Mouse (Mus musculus) left cerebral cortex, adult 18-20 months (tissue): ENCODE measurements around the gene Uts2b. TPM values are rescaled to one million over a fixed set of nuclear protein-coding genes. Genes with fewer than 3 reads are reported as not detected.
A peak's percentile ranks its signal among the peaks of the same experiment; 100 is the strongest.

Experiments used
- DNase-seq, 2 experiments: peaks; one replicate each; pipeline ENCODE4 v3.0.0; 2021 to 2022; ENCODE audit warnings: low spot score in 2 of 2, mixed read lengths in 1 of 2
- long read RNA-seq, 2 experiments: library from polyadenylated mRNA; stranded (forward); transcript quantifications; one replicate each; pipeline ENCODE4 v2.0.0; 2021
- total RNA-seq, 2 experiments: library from RNA; stranded (reverse); gene quantifications; 2 replicates each; pipeline ENCODE4 v1.2.3; 2021

The Uts2b gene
- total RNA-seq: not detected
- long read RNA-seq, experiment 1: 0 reads
- long read RNA-seq, experiment 2: 0 reads

DNA sequence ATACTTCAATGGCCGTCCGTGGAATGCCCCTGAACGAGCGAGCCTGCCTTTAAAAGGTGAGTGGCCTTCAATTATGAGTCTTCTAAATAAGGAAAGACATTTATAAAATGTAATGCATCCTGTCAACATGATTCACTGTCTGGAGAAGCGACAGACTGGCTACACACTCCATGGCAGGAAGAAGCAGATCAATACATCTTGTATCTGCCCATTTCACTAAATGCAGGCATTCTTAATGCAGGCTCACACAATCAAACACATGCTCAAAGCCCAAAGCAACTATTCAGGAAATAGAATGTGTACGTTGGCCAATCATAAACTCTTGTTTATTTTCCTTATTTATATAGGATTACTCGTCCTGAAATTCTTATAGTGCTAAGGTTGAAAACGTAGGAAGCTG is at the start of gene Uts2b:
Uts2b (minus strand) TSS at position 49 of the 400 bp plus-strand sequence.
- DNase-seq: no peak

DNA sequence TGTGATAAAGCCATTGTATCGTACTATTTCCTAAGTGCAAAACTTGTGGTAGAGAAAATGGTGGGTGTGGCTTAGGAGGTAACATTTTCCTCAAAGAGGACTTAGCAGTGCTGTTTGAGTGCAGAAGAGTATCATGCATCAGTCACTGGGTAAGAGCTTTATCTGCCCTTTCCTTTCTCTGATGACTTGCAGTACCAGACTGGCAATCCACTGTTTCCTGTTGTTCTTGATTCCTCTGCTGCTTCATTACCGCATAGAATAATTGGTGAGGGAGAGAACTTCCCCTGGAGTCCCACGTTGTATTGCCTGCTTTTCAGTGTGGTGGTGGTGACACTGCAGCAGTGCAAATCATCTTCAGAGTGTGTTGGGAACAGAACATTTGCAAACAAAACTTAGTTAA is 47.6 kb upstream of the Uts2b start:
- DNase-seq: no peak

DNA sequence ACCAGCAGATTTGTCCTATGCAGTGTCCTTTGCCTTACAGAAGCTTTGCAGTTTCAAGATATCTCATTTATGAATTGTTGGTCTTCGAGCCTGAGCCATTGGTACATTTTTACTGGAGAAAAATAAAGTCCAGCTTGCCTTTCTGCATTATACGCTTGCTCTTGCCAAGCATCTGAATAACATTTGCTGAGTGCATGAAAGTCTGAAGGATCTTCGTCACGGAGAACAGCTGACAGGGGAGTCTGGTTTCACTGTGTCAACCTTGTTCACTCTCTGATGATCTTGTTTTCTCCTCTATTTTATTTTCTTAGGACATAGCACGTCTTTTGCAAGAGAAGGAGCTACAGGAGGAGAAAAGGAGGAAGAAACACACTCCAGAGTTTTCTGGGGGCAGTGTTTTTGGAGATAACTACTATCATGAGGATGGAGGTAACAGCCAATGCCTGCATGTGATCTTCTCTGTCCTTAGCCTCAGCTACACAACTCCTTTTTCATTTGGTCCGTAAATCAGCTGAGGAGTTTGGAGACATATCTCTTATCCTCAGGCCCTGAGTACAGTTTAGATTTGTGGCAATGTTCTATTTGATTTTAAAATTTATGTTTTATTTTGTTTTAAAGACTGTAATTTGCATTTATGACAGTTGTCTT is 47.0 kb upstream of the Uts2b start:
- DNase-seq: no peak

DNA sequence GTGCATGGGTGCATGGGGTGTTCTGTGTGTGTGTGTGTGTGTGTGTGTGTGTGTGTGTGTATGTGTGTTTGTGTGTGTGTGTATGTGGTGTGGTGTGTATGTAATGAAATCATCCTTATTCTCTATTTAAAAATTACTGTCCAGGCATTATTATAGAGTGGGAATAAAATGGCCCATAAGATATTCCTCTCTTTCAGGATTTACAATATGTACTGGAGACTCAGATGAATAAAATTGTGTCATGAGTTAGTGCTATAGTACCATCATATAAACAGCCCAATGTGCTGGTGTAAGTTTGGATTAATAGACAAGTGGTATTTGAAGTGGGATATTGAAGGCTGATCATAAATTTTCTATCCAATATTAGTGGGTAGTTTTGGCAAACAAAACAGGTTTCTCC is 34.1 kb upstream of the Uts2b start:
- no peak for DNase-seq

DNA sequence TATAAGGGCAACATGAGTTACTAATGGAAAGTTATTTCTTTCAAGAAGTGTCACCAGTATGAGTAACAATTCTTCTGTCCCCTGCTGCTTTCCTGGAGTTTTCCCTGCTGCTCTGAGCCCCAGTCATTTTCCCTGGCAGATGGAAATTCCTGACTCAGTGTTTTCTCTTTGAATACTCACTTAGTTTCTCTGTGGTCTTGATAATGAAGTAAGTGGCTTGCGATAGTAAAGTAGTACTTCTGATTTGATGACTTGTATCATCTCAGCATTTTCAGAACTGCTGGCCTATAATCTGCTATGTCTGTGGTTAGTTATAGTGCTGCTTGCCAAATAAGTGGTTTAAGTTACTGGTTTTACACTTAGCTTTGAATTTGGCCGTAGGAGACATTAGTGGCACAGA is 31.5 kb upstream of the Uts2b start:
- DNase-seq: no peak

DNA sequence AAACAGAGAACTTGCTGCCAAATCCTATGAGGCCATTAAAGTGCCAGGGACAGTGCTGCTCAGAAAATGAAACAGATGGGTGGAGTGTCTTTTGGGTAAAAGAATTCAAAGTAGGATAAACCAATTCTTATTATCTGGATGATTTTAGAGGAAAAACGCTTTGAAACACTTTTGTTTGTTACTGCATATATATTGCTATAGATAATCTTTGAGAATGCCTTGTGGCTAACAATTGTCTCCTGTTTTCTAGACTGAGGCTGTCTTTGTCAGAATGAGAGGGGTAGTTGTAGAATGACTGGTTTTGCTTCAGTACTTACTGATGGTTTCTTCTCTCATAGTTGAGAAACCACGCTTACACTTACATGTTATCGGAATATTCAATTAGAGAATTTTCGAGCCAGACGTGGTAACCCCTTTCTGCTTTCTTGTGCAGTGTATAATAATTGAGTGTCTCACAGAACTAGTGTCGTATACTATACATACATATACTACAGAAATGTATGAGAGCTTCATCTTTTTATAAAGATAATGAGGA is 29.7 kb upstream of the Uts2b start:
- DNase-seq: no peak

DNA sequence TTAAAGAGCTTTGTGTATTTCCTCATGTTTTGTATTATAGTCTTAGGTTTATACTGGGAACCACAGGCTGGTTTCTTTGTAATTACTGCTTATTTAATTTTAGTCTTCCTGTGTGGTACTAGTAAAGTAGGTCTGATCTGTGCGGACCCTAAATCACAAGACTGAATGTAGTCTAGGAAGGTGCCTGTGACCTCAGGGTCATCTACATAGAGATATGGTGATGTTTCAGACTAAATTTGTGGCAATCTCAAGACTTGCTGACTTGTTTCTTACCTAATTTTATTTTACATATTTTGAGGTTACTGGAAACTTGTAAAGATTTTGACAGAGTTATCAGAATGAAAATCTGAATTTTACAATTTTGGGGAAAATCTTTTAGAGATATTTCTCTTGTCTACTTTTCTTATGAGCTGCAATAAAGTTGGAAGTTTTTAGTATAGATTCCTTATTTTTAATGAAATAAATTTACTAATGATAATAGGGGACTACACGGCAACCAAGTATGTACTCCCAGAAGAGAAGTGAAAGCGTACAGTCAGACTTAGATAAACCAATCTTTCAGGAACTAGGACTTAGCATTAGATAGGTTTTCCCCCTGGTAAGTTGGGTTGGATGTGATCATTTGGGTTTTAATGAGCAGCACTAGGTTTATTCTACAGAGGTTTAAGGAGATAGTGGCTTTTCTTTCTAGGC is 29.1 kb upstream of the Uts2b start:
- no peak for DNase-seq

DNA sequence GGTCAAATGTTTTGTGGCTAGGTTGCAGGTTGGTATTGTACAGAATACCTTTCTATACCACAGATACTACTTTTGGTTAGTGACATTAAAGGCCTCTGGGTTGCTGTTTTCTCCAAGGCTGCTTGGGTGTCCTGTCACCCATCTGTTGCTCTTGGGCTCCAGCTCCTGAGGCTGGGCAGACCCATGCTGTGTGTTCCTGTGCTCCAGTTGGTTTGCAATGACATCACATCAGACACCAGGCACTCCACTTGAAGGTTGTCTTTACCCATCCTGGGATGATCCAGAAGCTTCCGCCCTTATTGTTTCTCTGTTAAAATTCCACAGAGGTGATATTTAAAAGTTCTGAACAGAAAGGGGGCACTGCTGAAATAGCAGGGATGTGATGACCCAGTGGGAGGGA is 26.9 kb upstream of the Uts2b start:
- DNase-seq: no peak

DNA sequence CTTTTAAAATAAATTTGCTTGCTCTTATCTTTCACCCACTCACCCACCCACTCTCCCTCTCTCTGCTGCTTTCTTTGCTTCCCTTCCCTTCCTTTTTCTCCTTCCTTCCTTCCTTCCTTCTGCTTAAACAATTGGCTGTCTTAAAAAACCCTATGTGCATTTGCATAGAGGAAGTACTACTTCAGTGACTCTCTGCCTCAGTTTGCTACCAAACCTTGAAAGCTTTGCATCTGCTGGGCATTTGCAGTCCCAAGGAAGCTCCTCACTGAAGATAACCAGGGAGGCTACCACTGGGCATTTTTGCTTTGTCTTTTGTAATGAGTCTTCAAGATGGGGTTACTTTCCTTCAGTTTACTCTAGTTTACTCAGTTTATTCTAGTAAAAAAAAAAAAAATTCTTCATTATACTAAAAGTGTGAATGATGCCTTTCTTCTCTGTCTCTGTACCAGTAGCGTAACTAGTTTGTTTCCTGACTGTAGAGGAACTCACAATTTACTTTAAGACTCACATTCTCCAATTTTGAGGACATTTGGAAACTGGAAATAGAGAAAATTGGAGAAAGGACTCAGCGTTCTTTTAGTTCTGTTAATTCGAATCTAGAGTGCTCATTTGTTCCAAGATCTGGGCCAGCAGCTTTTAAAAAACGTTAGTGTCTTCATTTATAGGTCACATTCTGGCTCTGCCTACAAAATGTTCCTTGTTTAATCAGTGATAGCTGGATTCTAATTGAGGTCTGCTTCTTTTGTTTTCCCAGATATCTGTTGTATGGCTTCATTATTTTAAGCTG is 25.4 kb upstream of the Uts2b start:
- DNase-seq: no peak

DNA sequence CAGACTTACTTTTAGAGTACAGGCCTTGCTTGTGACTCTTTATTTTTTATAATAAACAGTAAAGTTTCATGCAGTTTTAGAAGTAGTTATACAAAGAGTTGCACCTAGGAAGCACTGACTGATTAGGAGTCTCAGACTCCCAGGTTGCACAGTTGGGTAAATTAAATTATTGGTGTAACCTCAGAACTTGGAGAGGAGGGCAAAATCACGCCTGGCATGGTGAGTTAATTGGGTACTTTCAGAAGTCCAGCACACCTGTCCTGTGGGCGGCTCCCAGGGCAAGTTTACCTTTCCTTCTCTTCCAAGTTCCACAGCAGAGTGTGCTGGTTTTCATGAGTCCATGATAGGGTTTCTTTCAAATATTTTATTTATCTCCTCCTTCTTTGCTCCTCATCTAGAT is 21.8 kb upstream of the Uts2b start:
- DNase-seq: no peak

DNA sequence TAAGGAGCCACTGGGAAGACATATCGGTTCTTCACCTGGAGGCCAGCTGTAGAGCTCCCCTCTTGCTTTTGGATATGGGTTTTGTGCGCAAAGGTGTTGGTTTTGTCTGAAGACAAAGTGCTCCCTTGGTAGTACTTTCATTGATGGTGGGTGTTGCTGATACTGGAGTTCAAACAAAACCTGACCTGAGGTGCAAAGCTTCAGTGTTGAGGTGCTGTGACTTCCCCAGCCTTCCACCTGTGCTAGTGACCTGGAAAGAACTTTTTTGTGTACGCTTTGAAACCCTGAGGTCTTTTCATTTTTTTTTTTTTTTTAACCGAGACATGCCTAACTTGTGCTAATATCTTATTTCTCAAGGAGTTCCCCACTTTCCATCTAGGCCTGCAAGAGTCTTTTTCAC is 20.3 kb upstream of the Uts2b start:
- no peak for DNase-seq

DNA sequence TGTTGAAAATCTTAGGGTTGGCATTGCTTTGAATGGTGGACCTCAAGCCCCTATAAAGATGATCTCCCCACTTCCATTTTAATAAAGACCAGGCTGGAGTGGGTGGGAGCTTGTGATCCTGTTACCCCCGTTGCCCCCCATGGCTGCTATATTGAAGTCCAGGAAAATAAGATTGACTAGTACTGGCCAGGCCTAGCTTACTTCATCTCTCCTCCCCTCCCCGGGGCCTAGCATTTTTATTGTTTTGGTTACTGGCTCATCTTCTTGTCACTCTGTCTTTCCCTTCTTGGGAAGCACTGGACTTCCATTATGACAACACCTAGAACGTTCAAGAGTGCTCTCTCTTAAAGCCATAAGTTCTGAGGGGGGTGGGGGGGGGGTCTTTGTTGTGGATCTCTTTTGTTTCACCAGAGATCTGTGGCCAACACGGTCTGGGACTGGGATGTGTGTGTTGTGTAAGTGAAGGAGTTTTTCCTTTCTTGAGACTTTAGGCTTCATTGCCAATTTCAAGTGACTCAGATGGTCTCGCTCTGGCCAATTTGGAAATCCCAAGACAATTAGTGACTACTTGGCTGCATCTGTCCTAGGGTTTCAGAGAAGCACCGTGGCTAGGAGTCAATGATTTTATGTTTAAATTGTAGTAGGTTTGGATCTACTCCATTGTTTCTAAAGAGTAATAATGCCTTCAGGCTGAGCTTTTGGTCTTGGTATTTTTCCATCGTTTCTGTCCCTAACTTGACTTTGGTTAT is 19.7 kb upstream of the Uts2b start:
- no peak for DNase-seq

DNA sequence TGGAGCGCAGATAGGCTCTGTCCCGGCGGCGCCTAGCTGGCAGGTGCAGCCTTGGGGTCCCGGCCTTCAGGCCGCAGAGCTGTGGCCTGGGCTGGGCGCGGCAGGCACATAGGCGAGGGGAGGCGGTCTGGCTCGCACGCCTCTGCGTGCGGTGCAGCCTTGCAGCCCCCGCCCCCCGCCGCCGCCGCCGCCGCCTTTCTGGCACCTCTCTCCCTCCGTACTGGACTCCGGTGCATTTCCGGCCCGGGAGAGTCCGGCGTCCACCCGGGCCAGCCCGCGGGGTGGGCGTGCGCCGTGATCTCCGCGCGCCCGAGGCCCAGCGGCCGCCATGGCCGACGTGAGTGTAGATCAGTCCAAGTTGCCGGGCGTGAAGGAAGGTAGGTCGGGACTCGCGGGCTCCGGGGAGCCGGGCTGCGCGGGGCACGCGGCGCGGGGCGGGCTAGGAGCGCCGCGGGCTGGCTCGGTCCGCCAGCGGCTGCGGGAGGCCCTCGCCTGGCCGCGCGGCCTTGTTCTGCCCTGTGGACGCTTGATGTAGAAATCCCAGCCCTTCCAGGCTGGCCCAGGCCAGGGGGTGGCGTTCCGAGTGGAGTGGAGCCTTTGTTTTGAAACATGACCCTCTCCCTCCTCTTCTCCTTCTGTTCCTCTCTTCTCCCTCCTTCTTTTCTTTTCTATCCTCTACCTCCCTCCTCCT is 18.9 kb upstream of the Uts2b start, which contains the start of gene Ccdc50:
Ccdc50 (plus strand) TSS at position 109 of the 691 bp plus-strand sequence.
- peak; percentile 78 to 79 for DNase-seq

DNA sequence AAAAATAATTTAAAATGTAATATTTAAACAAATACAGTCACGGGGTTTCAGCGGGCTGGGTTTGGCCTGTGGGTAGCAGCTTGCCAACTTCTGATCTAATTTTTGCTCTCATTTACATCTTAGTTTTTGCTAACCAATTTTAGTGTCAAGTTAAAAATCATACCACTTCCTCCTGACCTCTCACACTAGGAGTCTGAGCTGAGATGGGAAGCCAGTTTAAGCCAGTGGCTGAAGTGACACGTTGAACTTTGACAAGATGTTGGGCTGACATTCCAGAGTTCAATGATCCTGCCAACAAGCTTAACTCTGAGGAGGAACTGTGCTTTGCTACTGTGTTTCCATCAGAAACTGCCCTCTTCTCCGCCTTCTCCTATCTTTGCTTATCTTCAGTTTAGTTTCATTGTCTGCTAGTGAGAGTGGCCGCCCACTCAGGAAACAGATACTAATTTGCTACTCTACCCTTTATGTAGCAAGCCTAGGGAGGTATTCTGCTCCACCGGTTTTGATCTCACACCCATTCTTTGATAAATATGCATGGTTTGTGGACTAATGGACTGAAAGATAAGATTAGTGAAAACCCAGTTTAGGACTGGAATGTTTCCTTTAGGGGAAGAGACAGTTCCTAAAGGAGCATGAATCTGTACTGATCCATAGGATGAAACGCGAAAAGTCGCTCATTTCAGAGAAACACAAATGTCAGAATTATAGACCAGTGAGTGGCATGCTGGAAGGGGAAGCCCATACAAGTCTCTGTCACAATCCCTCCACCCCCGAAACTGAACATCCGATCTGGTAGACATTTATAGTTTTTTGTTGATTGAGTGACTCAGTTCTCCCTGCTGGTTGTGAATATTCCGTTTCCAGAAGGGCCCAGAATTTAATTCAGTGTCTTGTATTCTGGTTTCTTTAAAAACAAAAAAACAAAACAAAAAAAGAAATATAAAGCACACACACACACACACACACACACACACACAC is 17.9 kb upstream of the Uts2b start:
- no peak for DNase-seq

DNA sequence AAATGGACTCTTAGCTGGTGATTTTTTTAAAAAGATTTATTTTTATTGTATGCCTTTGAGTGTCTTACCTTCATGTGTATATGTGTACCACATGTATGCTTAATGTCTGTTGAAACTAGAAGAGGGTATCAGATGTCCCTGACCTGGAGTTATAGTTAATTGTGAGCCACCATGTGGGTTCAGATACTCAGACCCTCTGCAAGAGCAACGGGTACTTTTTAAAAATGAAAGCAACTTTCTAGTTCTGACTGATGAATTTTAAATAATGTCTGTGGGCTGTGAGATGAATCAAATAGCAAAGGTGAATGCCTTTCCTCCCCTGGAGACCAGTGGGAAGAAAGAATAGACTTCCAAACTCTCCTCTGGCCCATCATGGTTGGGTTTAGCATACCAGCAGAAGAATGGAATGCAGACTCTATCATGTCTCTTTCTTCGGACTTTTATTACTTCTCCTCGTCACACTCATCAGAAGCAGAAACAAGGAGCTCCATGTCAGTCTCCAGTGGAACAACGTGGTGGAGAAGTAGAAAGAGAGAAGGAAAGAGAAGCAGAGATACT is 16.9 kb upstream of the Uts2b start:
- no peak for DNase-seq

DNA sequence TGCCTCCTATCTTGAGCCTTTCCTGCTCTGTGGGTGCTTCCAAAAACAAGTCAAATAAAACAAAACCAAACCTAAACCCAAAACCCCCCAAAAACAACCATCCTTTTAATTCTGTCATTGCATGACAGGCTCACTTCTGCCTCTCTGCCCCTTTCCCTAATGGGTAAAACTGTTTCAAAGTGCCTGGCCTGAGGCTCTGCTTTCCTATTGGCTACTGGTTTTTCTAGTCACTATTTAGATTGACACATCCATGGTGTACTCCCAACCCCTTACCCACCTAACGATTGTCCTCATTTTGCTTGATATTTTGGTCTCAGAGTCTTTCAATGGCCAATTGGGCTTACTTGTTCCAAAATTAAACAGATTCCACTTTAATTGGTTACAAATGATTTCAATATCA is 15.6 kb upstream of the Uts2b start:
- DNase-seq: no peak

DNA sequence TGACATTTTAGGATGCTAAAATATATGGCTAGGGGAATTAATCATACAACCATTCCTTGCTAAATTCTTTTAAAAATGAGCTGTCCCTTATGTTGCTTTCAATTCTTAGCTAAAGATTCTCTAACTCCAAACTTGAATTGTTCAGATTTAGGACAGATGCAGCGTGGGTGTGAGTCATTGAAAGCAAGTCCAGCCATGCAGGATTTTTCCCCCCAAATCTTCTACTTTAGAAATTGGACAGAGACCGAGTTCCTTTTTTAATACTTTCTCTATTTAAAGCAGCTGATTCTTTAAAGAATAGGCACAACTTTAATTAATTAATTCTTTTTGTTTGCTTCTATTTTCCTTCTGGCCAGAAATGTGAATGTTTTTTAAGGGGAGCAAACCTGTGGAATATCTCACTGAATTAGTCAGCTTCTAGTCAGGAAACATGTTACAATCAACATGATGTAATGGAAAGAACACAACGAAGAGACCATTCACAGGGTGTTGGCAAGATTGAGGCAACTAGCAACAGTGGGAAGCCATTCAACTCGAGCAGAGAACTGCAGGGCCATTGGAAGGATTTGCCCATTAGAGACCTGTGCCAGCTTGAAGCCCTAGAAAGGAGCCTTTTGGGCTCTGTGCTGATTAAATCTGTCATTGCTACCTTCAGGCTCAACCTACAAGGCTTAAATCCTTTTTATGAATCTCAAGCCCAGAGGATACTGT is 15.0 kb upstream of the Uts2b start:
- peak in 1 of 2 experiments; percentile 43 for DNase-seq

DNA sequence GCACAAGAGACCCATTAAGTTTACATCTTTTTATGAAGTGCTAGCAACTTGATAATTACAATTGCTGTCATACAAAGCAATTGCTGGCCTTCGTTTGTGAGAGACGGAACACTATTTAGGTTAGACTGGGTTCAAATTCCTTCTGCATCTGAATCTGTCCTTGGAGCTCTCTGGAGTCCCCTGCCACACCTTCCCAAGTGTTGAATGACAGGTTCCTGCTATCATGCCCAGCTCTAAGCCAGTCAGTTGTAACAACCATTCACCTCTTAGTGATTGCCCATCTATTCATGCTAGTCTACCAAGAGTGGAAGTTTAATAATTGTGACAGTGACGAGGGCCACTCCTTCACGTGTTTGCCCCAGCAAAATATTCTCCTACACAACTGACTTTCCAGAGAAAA is 12.2 kb upstream of the Uts2b start:
- no peak for DNase-seq
